Mouse (Mus musculus) right cerebral cortex, postnatal 14 days (tissue): ENCODE measurements at regions not wholly inside any gene's neighbourhood (a gene's known extent, or its start where the extent isn't known, plus 50 kb on each side); places are given as distances from the start of the nearest gene placed in this dataset.
"Not testable (repeated sequence)": the region's sequence is repeated elsewhere in the genome, so short reads cannot be mapped to it uniquely, and the experiment has no call there.

Experiments
- DNase-seq: peaks from one replicate; pipeline ENCODE4 v3.0.0; 2022

DNA sequence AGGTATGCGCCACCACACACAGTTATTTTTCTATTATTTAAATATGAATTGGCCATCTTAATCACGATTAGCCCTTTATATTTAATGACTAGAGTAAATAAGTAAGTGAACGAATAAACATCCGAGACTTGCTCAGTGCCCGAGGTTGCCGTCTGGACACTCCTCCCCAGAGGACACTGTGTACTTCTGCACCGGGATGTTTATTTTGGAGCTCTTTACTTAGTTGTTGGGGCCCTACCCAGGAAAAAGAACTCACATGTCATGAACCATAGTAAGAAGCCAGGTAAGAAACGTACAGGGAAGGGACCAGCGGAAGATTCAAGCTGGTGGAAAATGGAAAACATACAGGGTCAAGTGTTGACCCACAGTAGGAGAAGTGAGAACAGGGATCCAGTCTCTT lies 89.0 kb downstream of the Akr1d1 start:
- no peak for DNase-seq

GRCm38 (mm10) chr6:37621364-37622029 lies 91.5 kb downstream of the Akr1d1 start:
- no peak for DNase-seq

GRCm38 (mm10) chr6:37622273-37622672 lies 92.3 kb downstream of the Akr1d1 start:
- no peak for DNase-seq

- DNase-seq: no peak
Measured at GRCm38 (mm10) chr6:37627206-37627605, 97.2 kb downstream of the Akr1d1 start.

DNA sequence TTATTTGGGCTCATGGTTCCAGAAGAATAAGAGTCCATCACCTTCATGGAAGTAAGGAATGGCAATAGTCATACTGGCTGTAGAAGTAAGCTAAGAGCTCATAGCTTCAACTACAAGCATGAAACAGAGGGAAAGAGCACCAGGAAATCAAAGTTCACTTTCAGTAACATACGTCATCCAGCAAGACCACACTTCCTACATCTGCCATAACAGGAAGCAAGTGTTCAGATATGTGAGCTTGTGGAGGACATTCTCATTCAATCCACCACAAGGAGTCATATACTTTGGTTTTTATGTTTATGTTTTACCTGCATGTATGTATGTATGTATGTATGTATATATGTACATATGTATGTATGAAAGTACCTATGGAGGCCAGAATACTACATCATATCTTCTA lies 104.0 kb downstream of the Akr1d1 start:
- DNase-seq: no peak

GRCm38 (mm10) chr6:37642066-37642465 lies 112.1 kb downstream of the Akr1d1 start:
- DNase-seq: no peak

GRCm38 (mm10) chr6:37642701-37643121 lies 112.7 kb downstream of the Akr1d1 start:
- DNase-seq: peak; percentile 67

GRCm38 (mm10) chr6:37643176-37643575 lies 113.2 kb downstream of the Akr1d1 start:
- no peak for DNase-seq

GRCm38 (mm10) chr6:37643718-37644117 lies 113.7 kb downstream of the Akr1d1 start:
- no peak for DNase-seq

DNA sequence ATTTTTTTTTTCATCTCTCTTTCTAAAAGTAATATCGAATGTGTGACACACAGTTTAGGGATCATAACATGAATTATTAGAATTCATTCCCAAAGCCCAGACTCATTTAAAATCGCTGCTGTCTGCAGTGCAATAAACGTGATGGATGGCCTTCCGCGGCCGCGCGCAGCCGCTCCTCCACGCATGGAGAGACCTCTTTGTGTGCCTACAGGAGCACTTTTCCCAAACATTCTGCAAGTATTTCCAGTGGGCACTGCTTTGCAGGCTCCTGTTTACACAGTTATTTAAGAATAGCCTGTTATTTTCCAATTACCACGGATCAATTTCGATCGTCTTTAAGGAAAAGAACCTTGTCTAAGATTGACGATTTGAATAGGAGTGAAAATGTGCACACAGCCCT lies 115.6 kb downstream of the Akr1d1 start:
- no peak for DNase-seq

GRCm38 (mm10) chr6:37657300-37657699 lies 127.3 kb downstream of the Akr1d1 start:
- not testable (repeated sequence) for DNase-seq

DNA sequence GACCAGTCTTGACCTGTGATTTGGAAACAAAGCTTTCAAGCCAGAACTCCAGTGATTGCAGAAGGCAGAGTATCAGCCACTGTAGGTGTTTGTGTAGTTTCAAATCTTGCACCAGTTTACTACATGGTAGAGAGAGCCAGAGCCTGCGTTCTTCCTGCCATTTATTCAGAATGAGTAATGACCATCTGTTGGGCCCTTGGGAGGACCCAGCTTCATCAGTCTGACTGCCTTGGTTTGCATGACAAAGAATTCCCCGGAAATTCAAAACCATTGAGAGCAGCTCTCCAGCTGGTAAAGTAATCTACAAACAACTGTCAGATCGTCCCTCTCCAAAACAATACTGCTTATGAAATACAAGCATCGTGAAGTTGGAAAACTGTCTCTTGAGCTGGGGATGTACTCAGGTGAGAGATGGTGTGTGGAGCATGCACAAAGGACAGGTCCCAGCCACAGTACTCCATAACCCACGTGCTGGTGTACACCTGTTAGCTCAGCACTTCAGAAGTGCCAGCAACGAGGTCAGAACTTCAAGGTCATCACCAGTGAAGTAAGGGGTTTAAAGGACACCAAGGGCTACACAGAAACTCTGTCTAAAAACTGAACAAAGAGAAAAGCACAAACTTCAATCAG lies 128.2 kb downstream of the Akr1d1 start:
- DNase-seq: no peak

DNA sequence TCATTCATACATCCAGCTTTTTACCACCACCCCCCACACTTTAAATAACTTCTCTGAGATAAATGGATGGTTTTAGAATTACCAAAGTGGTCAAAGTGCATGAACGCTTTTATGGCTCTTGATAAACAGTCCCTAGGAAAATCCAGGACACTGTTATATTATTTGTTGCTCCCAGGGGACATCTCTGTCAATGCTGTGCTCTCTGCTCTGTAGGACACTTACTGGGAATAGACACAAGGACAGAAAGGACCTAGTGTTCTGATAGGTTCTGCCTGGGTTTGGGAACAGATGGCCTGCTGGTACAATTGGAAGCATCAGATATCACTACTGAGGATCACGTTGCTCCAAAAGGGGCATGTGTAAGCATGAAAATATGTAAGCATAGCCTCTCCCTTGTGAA lies 132.8 kb downstream of the Akr1d1 start:
- no peak for DNase-seq

DNA sequence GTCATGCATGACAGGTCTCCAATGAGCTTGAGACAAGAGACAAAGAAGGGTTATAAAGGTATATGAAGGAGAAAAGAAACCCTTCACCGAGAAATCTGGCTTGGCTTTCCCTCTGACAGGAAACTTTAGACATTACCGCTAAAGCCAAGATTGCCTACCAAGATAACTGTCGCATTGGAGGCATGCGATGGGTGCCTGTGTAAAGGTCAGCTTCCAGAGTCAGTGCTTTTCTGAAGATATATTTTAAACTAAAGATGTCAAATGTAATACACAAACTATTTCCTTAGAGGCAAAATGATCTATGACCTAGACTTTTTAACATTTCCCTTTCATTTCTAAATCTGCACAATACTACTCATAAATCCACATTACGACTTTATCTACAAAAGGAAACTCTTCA lies 135.6 kb downstream of the Akr1d1 start:
- DNase-seq: no peak

GRCm38 (mm10) chr6:37669407-37669806 lies 139.4 kb downstream of the Akr1d1 start:
- no peak for DNase-seq

GRCm38 (mm10) chr6:37670701-37671100 lies 140.7 kb downstream of the Akr1d1 start:
- DNase-seq: no peak

GRCm38 (mm10) chr6:37679871-37680270 lies 149.9 kb downstream of the Akr1d1 start:
- no peak for DNase-seq

DNA sequence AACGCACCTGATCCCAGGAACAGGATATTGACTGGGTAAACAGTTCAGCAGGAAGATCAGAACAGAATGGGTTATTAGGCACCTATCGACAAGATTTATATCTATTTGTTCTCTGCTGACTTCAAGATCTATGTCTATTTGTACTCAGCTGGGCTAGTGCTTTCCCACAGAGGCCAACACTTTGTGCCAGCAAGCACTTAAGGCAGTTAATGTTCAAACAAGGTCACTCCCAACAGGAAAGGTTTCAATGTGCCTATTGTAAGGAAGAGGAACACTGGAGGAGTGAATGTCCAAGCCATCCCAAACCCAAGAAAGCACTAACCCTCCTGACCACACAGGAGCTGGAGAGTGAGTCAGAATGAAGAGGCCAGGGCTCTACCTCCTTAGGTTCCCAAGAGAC lies 151.4 kb downstream of the Akr1d1 start:
- not testable (repeated sequence) for DNase-seq

GRCm38 (mm10) chr6:37686094-37686493 lies 156.1 kb downstream of the Akr1d1 start:
- no peak for DNase-seq

DNA sequence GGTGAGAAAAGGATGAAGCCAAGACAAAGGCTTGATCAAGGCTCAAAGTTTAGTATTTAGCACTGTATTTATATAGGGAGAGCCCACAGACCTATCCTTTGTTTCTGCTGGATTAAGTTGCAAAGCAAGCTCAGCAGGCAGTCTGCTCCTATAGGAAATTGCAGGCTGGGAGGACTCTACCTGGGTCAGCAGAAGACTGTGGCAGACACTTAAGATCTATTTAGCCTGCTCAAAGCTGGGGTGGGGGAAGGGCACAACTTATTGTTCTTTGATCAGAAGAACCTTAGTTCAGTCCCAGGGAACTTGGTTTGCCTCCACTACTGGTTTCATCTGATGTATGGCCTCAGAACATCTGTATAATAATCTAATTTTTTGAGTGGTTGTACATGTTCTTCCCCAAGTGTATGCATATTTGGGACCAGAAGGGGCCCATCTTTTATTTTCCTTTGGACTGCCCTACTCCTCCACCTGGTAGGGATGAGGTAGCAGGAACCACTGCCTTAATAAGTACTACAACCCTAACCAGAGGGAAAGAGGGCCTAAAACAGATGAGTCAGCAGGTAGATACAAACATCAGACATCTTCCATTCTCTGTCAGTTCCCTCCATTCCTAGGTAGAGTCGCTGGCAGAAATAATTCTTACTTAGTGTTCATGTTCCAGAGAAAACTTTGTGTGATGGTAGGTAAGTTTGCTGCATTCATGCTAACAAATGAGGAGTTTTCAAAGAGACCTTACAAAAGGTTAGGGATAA lies 159.1 kb downstream of the Akr1d1 start:
- no peak for DNase-seq

DNA sequence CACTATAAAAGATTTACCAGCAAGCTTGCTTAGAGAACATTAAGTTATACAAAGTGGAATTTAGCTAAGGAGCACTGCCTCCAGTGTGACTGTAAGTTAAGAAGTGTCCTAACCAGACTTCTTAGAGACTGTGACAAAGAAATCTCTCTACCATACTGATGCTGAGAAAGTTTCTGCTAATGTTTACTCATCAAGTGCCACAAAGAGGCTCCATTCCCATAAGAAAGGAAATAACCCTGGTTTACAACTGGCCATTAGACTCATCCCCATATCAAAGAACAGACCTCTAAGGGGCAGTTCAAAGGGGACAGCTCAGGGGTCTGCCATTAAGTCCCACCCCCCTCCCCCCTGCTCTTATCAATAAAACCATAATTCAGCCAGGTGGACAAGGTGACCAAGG lies 159.7 kb downstream of the Akr1d1 start:
- no peak for DNase-seq

DNA sequence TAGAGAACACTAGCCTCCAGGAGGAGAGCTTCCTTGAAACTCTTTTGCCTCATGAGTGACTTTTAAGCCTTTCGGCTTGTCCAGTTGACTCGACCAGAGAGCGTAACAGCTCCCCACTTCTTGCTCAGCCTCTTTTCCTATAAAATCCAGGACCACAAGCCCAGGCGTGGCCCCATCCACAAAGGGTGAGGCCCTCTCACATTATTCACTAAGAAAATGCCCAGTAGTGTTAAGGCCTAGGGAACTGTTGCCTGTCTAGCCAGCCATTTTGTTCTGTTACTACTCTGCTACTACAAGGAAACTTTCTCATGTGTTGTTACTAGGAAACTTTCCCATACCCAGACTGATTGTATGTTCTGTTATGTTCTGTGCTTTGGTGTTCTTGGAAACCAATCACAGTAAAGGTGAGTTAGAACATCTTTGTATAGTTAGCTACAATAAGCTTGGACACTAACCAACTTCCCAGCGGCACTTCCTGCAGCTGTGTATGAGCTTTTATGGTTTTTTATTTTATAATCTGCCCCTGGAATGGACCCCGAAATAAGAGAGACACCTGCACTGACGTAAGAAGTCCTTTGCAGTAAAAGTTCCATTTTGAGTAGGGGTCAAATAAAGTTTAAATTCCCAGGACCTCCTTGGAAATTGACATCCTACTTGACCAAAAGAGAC lies 162.1 kb downstream of the Akr1d1 start:
- no peak for DNase-seq

DNA sequence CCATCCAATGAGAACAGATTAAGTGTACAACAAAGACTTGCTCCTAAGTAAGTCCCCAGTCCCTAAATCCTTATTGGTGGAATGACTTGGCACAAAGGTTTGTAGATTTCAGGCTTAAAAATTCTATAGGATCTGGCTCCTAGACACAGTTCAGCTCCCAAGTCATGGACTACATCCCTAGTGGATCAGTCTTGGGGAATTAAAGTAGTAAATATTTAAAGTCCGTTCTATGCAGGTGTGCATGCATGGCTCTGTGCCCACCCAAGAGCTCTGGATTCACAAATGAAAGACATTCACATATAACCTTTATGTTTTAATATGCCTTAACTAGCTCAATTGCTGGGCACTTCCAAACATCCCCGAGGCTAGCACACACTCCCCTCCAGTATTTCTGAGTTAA lies 162.8 kb downstream of the Akr1d1 start:
- DNase-seq: no peak

DNA sequence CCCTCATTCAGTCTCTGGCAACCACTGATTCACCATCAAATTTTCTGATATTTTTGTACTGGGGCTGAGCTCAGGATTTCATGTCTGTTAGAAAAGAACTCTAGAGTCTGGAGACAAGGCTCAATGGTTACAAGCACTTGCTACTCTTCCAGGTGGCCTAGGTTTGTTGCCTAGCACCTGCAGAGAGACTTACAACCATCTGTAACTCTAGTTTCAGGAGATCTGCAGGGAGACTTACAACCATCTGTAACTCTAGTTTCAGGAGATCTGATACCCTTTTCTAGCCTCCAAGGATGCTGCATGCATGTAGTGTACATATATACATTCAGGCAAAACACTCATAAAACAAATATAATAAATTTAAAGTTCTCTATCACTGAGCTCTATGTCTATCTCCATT lies 166.1 kb downstream of the Akr1d1 start:
- no peak for DNase-seq
